Mouse (Mus musculus) MEL-GATA-1-ER (cell line): Measurements from ENCODE around the gene Pik3c2g.

Source experiments
- DNase-seq: peaks from one replicate; pipeline ENCODE4 v3.0.0-alpha.2; 2012; ENCODE audit warnings: low read depth; ENCODE audit errors: extremely low read depth

Gene Pik3c2g

GRCm38 (mm10) chr6:139586892-139587291 is at the start of gene Pik3c2g:
TSS of gene Pik3c2g (plus strand) at chr6:139587221.
- no peak for DNase-seq

DNA sequence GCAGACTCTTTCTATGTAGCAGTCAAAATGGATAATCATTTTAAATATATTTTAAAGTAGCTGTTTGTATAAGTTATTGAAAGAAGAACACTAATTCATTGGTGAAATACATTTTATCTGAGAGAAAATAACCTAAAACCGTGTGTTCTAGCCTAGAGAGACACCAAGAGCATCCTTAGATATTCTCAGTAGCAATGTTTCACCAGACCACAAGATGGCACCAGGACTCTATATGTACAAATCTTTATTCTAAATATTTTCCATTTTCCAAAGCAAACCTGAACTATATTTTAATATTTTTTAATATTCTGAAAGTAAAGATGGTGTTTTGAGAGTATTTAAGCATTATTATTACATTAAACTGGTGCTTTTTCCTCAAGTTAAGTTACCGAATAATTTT is 48.6 kb upstream of the Pik3c2g start:
- no peak for DNase-seq

DNA sequence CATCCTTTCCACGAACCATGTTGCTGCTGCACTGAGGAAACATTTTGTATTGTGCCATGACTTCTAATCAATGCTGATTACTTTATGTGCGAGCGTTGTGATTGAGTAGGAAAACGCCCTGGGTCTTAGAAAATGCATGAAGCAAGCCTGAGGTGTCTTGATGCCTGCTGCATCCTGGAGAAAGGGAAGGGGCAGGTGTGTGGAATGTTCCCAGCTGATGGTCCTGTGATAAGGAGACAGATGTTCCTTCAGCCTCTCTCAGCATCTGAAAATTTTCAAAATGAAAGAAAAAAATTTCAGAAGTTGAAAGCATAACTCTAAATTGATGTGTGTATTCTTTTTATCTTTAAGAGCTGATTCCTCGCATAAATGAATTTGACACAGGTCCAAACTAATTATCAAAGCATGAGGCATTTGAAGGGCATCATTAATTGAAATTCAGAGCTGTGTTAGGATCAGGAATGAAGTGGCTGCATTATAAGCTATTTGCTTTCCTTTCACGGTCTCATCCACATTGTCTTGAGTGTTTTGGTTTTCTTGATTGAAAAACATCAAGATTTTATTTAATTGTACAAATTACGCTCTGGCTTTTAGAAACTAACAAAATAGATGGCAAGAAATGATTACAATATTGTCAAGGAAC is 31.4 kb upstream of the Pik3c2g start:
- no peak for DNase-seq

GRCm38 (mm10) chr6:139569211-139569610 is 17.8 kb upstream of the Pik3c2g start:
- no peak for DNase-seq

DNA sequence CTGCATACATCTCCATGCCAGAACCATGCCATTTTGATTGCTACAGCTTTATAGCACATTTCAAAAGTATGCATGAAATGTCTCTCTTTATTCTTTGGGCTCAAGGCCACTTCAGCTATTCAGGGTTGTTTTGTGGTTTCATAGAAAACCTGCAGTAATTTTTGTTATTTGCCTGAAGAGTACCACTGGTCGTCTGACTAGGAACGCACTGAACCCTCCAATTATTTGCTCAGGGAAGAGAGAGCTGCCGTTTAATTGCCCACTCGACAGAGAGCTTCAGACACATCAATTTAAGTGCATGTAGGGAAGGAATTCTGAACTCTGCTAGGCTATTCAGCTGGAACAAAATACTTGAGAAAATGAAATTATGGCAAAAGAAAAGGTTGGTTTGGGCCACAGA is 11.2 kb upstream of the Pik3c2g start:
- no peak for DNase-seq

- no peak for DNase-seq
These were observed 10.6 kb upstream of the Pik3c2g start for GRCm38 (mm10) chr6:139576261-139577014.

DNA sequence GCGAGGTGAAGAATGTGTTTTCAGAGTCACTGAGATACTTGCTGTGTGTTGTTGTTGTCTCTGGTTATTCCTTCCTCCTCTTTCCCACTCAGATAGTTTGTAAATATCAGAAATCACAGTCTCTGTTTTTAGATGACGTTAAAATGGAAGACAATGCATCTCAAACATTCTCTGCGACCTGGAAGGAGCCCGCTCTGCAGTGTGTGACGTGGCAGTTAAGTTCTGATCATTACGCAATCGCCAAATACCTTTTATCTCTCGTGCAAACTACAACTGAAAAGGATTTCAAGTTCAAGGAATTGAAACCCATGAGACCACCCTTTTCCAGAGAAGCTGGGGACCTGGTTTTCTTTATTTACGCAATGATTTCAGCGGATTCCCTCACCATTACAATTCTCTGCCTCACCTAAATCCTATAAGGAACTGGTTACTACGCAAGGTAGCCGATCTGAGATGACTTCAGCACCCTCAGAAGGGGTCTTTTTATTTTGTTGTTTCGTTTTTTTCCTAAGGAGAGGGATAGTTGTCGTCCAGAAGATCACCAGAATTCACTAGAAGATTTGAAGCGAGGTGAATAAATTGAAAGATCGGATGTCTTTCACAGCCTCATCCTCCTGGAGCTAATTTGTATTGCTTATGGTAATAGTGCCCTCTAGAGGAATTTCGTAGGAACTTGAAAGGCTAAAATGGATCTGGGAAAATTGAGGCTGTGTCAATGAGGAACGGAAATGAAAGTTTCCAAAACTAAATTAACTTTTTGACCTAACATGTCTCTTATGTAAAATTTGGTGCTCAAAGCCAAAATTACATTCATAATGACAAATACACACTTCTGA is 9.8 kb upstream of the Pik3c2g start:
- DNase-seq = no peak

DNA sequence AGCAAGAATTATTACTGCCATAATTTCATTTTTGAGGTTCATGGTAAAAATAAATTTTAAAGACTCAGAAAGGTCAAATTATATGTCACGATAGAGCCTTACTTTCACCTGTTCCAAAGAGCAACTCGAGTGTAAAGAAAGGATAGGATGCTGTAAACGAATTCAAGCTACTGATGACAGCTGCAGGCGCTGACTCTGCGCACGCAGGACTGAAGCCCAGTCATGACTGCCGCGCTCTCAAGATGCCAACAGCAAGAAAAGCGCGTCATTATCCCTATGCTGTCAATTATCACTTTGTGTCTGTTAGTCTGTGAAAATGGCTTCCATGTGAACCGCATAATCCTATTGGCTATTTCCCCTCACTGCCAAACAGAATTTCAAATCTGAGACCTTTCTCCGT is 457 bp downstream of the Pik3c2g start:
- no peak for DNase-seq

DNA sequence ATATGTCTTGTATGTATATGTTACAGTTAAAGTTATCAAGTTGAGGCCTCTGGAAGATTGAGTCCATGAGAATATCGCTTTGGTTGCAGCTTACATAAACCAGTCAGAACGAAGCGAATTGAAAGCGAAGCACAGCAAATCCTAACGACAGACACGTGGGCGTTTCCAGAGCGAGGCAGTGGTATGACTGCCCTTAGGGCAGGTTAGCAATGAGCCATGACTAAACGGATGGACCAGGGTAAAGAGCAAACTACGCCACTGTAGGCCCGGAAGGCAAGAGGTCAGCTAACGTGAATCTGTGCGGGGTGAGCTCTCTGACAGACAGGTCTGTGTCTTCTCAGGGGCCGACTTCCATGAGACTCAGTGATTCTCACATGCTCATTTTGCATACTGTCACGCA is 1.4 kb downstream of the Pik3c2g start:
- DNase-seq = no peak

- no peak for DNase-seq
These were observed 2.3 kb downstream of the Pik3c2g start for GRCm38 (mm10) chr6:139589291-139589690.

- DNase-seq = no peak
These were observed 2.8 kb downstream of the Pik3c2g start for GRCm38 (mm10) chr6:139589854-139590253.

DNA sequence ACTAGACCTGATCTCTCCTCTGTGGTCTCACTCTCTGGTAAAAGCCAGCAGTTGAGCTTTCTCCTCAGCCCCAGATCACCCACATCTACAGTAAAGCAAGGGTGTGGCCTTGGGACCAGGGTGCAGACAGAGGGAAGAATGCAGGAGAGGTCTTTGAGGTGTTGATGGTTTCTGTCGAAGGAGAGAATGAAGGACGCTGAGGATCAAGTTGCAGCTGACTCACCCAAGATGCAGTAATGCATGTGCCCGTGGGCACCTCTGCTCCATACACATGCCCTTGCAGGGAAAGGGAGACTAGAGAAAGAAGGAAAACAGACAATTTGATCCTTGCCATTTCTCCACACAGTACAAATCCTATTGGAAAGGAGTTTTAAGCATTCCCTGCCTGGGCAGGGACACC is 5.1 kb downstream of the Pik3c2g start:
- DNase-seq = no peak

DNA sequence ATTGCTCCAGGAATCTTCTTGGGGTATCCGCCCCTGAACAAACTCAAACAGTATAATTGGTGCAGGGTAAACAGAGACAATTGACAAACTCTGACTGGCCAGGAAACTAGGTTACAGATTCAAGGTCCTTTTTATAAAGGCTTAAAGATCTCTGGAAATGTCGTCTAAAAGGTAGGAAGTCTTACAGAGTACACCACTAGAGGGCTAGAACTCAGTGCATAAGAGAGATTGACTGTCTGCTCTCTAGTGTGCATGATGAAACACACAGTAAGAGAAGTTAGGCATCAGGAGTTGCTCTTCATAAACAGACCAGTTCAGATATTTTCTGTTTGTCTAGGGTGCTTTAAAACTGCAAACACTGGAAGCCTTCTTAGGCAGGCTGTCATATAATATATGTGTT is 9.4 kb downstream of the Pik3c2g start:
- no peak for DNase-seq

- no peak for DNase-seq
These were observed 12.2 kb downstream of the Pik3c2g start for GRCm38 (mm10) chr6:139599216-139599615.

GRCm38 (mm10) chr6:139618774-139619173 is 31.8 kb downstream of the Pik3c2g start:
- DNase-seq = no peak

- DNase-seq = no peak
These were observed 37.7 kb downstream of the Pik3c2g start for GRCm38 (mm10) chr6:139624756-139625155.

- DNase-seq = no peak
These were observed 47.5 kb downstream of the Pik3c2g start for GRCm38 (mm10) chr6:139634561-139634960.

GRCm38 (mm10) chr6:139655399-139655798 is 68.4 kb downstream of the Pik3c2g start:
- no peak for DNase-seq

DNA sequence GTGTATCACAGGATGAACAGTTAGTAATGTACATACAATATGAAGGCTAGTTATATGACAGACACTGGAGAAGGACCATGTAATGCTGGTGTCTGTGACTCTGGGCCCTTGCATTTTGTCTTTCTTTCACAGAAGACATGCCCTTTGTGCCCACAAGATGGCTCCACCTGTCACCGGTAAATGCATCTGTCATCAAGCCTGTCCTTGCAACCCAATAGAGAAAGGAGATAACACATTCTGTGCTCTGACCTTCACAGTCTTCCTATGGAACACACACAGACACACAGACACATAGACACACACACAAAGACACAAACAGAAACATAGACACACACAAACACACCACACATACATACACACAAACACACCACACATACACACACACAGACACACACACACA is 75.4 kb downstream of the Pik3c2g start:
- no peak for DNase-seq

- no peak for DNase-seq
These were observed 131.5 kb downstream of the Pik3c2g start for GRCm38 (mm10) chr6:139718416-139718984.

- no peak for DNase-seq
These were observed 132.7 kb downstream of the Pik3c2g start for GRCm38 (mm10) chr6:139719639-139720221.
